Mouse (Mus musculus) intestine, embryonic 16.5 days (tissue): ENCODE data around the gene Rsph6a. TPM values are rescaled to one million over a fixed set of nuclear protein-coding genes. Genes with fewer than 3 reads are reported as not detected.

Source experiments
- ATAC-seq: fragments of 200-750 bp; cut with Nextera tagmentation; 2 replicates; pipeline ENCODE4 v1.8.0; 2017; ENCODE audit warnings: moderate TSS enrichment, moderate library complexity
- H3K27ac ChIP-seq: fragments of 300-500 bp; sonication (generic); 2 replicates; pipeline ENCODE4 v1.5.1; 2014; ENCODE audit warnings: mild to moderate bottlenecking, low read length
- H3K27me3 ChIP-seq: fragments of 300-500 bp; sonication (generic); replicated peaks from 2 replicates; pipeline ENCODE4 v1.6.1; 2014; ENCODE audit warnings: low read length, control low read depth, mixed read lengths; ENCODE audit not compliant: control insufficient read depth, insufficient read depth
- H3K36me3 ChIP-seq: fragments of 300-500 bp; sonication (generic); 2 replicates; pipeline ENCODE4 v1.6.1; 2014; ENCODE audit warnings: low read length, control low read depth; ENCODE audit not compliant: control insufficient read depth, insufficient read depth
- H3K4me1 ChIP-seq: fragments of 300-500 bp; sonication (generic); 2 replicates; pipeline ENCODE4 v1.6.1; 2014; ENCODE audit warnings: low read length, control low read depth, mixed read lengths; ENCODE audit not compliant: control insufficient read depth, insufficient read depth
- H3K4me2 ChIP-seq: fragments of 300-500 bp; sonication (generic); 2 replicates; pipeline ENCODE4 v1.6.1; 2014; ENCODE audit warnings: low read depth, low read length, control low read depth
- H3K4me3 ChIP-seq: fragments of 300-500 bp; sonication (generic); 2 replicates; pipeline ENCODE4 v1.5.1; 2014; ENCODE audit warnings: mild to moderate bottlenecking, low read length
- H3K9ac ChIP-seq: fragments of 300-500 bp; sonication (generic); 2 replicates; pipeline ENCODE4 v1.6.1; 2014; ENCODE audit warnings: low read depth, low read length
- H3K9me3 ChIP-seq: fragments of 300-500 bp; sonication (generic); 2 replicates; pipeline ENCODE4 v1.6.1; 2016; ENCODE audit warnings: low read length, control low read depth; ENCODE audit not compliant: control insufficient read depth
- WGBS: fragments of 180-500 bp; shearing (Covaris S2); extraction: QIAGEN DNeasy Blood & Tissue Kit; methylation state at CpG from one replicate; pipeline ENCODE4 v1.1.7; 2014; 5-methylcytosine and 5-hydroxymethylcytosine counted together
- polyA plus RNA-seq: library from polyadenylated mRNA; unstranded; fragments of >200 nt; fragmentation: Nextera tagmentation; extraction: Ambion mirVana; gene quantifications from 2 replicates; pipeline ENCODE4 v1.2.1, GENCODE M21; 2015

The Rsph6a gene
- polyA plus RNA-seq, 1 experiment from 2014 or later, result not detected

GRCm38 (mm10) chr7:19074494-19074893 lies 20.0 kb downstream of the Rsph6a start:
- ATAC-seq, result no peak

GRCm38 (mm10) chr7:19075231-19075630 lies 20.7 kb downstream of the Rsph6a start:
- Histone ChIP-seq H3K4me2 (peak overlapping the region; percentile 75), H3K27ac (no peak overlapping the region), H3K36me3 (peaks cover 4% of the 10 kb centered on the region; the same call in 1 of the 2 replicates), H3K27me3 (no peaks in the 10 kb centered on the region), H3K4me1 (peaks cover 20% of the 10 kb centered on the region), H3K9me3 (no peaks in the 10 kb centered on the region), H3K4me3 (peak overlapping the region; percentile 64), H3K9ac (no peak overlapping the region)
- WGBS, result 53% methylated on average over 5 of the region's 5 CpGs
- ATAC-seq, result 0 out of 2 replicates have a peak, but pooled peaks have one; percentile 2

More at GRCm38 (mm10) chr7:19074494-19074893, 20.0 kb downstream of the Rsph6a start:
- H3K4me2 ChIP-seq, result no peak overlapping the region
- peaks cover 4% of the 10 kb centered on the region; the same call in 1 of the 2 replicates for H3K36me3 ChIP-seq
- H3K9me3 ChIP-seq, result no peaks in the 10 kb centered on the region
- H3K4me1 ChIP-seq, result peaks cover 20% of the 10 kb centered on the region
- H3K27ac ChIP-seq, result no peak overlapping the region
- no peak overlapping the region for H3K4me3 ChIP-seq
- H3K9ac ChIP-seq, result no peak overlapping the region
- 92% methylated on average over 6 of the region's 6 CpGs for WGBS
- no peaks in the 10 kb centered on the region for H3K27me3 ChIP-seq

- peak within 1 kb of the TSS; percentile 64 for H3K4me3 ChIP-seq
- ATAC-seq, result peak; percentile 97
- peaks cover 20% of the 10 kb centered on the region for H3K4me1 ChIP-seq
- H3K9me3 ChIP-seq, result no peaks in the 10 kb centered on the region
- H3K9ac ChIP-seq, result peak within 1 kb of the TSS; percentile 78
- H3K4me2 ChIP-seq, result peak within 1 kb of the TSS; percentile 75
- H3K36me3 ChIP-seq, result peaks cover 10% of the 10 kb centered on the region; the same call in 1 of the 2 replicates
- H3K27ac ChIP-seq, result peak within 1 kb of the TSS; percentile 79
- H3K27me3 ChIP-seq, result no peaks in the 10 kb centered on the region
- WGBS, result under 1% methylated on average over 65 of the region's 91 CpGs
These were observed 21.5 kb downstream of the Rsph6a start, which contains the start of gene Dmwd for GRCm38 (mm10) chr7:19075723-19076585. TSS of gene Dmwd (plus strand) at chr7:19076227.

- Histone ChIP-seq H3K27ac (peak overlapping the region; percentile 79), H3K9ac (peak overlapping the region; percentile 78), H3K4me1 (peaks cover 20% of the 10 kb centered on the region), H3K27me3 (no peaks in the 10 kb centered on the region), H3K9me3 (no peaks in the 10 kb centered on the region), H3K4me2 (peak overlapping the region; percentile 75), H3K36me3 (peaks cover 16% of the 10 kb centered on the region; the same call in 1 of the 2 replicates), H3K4me3 (peak overlapping the region; percentile 64)
- under 1% methylated on average over 22 of the region's 22 CpGs for WGBS
- no peak for ATAC-seq
These were observed 22.1 kb downstream of the Rsph6a start for GRCm38 (mm10) chr7:19076586-19076991.

- 71% methylated on average over 14 of the region's 14 CpGs for WGBS
- peaks cover 27% of the 10 kb centered on the region for H3K36me3 ChIP-seq
- H3K4me3 ChIP-seq, result no peak overlapping the region
- no peak overlapping the region for H3K27ac ChIP-seq
- peaks cover 29% of the 10 kb centered on the region for H3K4me1 ChIP-seq
- peak overlapping the region; percentile 75 for H3K4me2 ChIP-seq
- no peak overlapping the region for H3K9ac ChIP-seq
- no peak for ATAC-seq
- H3K27me3 ChIP-seq, result no peaks in the 10 kb centered on the region
- H3K9me3 ChIP-seq, result no peaks in the 10 kb centered on the region
These were observed 23.3 kb downstream of the Rsph6a start for GRCm38 (mm10) chr7:19077761-19078160.

GRCm38 (mm10) chr7:19078732-19079131 lies 24.2 kb downstream of the Rsph6a start:
- WGBS, result 87% methylated on average over 3 of the region's 3 CpGs
- Histone ChIP-seq H3K9ac (no peak overlapping the region), H3K27ac (no peak overlapping the region), H3K4me2 (no peak overlapping the region), H3K4me1 (peaks cover 38% of the 10 kb centered on the region), H3K27me3 (no peaks in the 10 kb centered on the region), H3K36me3 (peaks cover 27% of the 10 kb centered on the region), H3K4me3 (no peak overlapping the region), H3K9me3 (no peaks in the 10 kb centered on the region)
- ATAC-seq, result no peak

- H3K9me3 ChIP-seq, result no peaks in the 10 kb centered on the region
- H3K9ac ChIP-seq, result no peak overlapping the region
- H3K27me3 ChIP-seq, result no peaks in the 10 kb centered on the region
- WGBS, result 87% methylated on average over 19 of the region's 19 CpGs
- no peak for ATAC-seq
- peaks cover 52% of the 10 kb centered on the region for H3K4me1 ChIP-seq
- H3K4me3 ChIP-seq, result no peak overlapping the region
- H3K27ac ChIP-seq, result no peak overlapping the region
- H3K4me2 ChIP-seq, result no peak overlapping the region
- peaks cover 27% of the 10 kb centered on the region for H3K36me3 ChIP-seq
These were observed 26.0 kb downstream of the Rsph6a start for GRCm38 (mm10) chr7:19080451-19080950.

- Histone ChIP-seq H3K9me3 (no peaks in the 10 kb centered on the region), H3K9ac (peak overlapping the region; percentile 22; the same call in 1 of the 2 replicates), H3K27me3 (no peaks in the 10 kb centered on the region), H3K27ac (peak overlapping the region; percentile 28; the same call in 1 of the 2 replicates), H3K4me3 (no peak overlapping the region), H3K36me3 (peaks cover 27% of the 10 kb centered on the region), H3K4me2 (no peak overlapping the region), H3K4me1 (peaks cover 58% of the 10 kb centered on the region)
- 96% methylated on average over 4 of the region's 4 CpGs for WGBS
- ATAC-seq, result no peak
These were observed 27.7 kb downstream of the Rsph6a start for GRCm38 (mm10) chr7:19082171-19082570.

GRCm38 (mm10) chr7:19083096-19083495 lies 28.6 kb downstream of the Rsph6a start:
- H3K4me1 ChIP-seq, result peaks cover 50% of the 10 kb centered on the region
- no peak overlapping the region for H3K4me3 ChIP-seq

More at GRCm38 (mm10) chr7:19083096-19083495, 28.6 kb downstream of the Rsph6a start:
- WGBS, result 54% methylated on average over 6 of the region's 6 CpGs
- H3K4me2 ChIP-seq, result 0 out of 2 replicates have a peak overlapping the region, but pooled peaks have one; percentile 49
- peak overlapping the region; percentile 22 for H3K9ac ChIP-seq
- H3K27ac ChIP-seq, result peak overlapping the region; percentile 10; the same call in 1 of the 2 replicates
- no peak for ATAC-seq
- no peaks in the 10 kb centered on the region for H3K9me3 ChIP-seq
- H3K36me3 ChIP-seq, result peaks cover 31% of the 10 kb centered on the region
- H3K27me3 ChIP-seq, result no peaks in the 10 kb centered on the region
